Mouse (Mus musculus) midbrain, embryonic 12.5 days (tissue): ENCODE results near the gene Ggta1. TPM values are rescaled to one million over a fixed set of nuclear protein-coding genes. Genes with fewer than 3 reads are reported as not detected.

Source experiments
- ATAC-seq: fragments of 200-750 bp; cut with Nextera tagmentation; 2 replicates; pipeline ENCODE4 v1.8.0; 2017; ENCODE audit warnings: low read depth, moderate TSS enrichment, moderate library complexity; ENCODE audit not compliant: low FRiP score
- H3K27ac ChIP-seq: fragments of 300-500 bp; sonication (generic); replicated peaks from 2 replicates; pipeline ENCODE4 v1.5.1; 2016; ENCODE audit warnings: mild to moderate bottlenecking
- H3K27me3 ChIP-seq: fragments of 300-500 bp; sonication (generic); 2 replicates; pipeline ENCODE4 v1.6.1; 2016; ENCODE audit warnings: mild to moderate bottlenecking
- H3K36me3 ChIP-seq: fragments of 300-500 bp; sonication (generic); 2 replicates; pipeline ENCODE4 v1.6.1; 2016
- H3K4me1 ChIP-seq: fragments of 300-500 bp; sonication (generic); 2 replicates; pipeline ENCODE4 v1.6.1; 2016
- H3K4me2 ChIP-seq: fragments of 300-500 bp; sonication (generic); replicated peaks from 2 replicates; pipeline ENCODE4 v1.6.1; 2016; ENCODE audit warnings: mild to moderate bottlenecking, moderate library complexity
- H3K4me3 ChIP-seq: fragments of 300-500 bp; sonication (generic); 2 replicates; pipeline ENCODE4 v1.5.1; 2016; ENCODE audit warnings: mild to moderate bottlenecking
- H3K9ac ChIP-seq: fragments of 300-500 bp; sonication (generic); replicated peaks from 2 replicates; pipeline ENCODE4 v1.6.1; 2016; ENCODE audit warnings: mild to moderate bottlenecking, moderate library complexity
- H3K9me3 ChIP-seq: fragments of 300-500 bp; sonication (generic); 2 replicates; pipeline ENCODE4 v1.6.1; 2016; ENCODE audit warnings: mild to moderate bottlenecking
- WGBS: fragments of 180-500 bp; shearing (Covaris S2); methylation state at CpG from one replicate; pipeline ENCODE4 v1.1.7; 2016; 5-methylcytosine and 5-hydroxymethylcytosine counted together
- polyA plus RNA-seq: library from polyadenylated mRNA; unstranded; fragments of >200 nt; fragmentation: Nextera tagmentation; extraction: Ambion mirVana; gene quantifications from 2 replicates; pipeline ENCODE4 v1.2.1, GENCODE M21; 2016

Gene Ggta1
- polyA plus RNA-seq, result 5.2 and 6.5 TPM in 2 replicates

DNA sequence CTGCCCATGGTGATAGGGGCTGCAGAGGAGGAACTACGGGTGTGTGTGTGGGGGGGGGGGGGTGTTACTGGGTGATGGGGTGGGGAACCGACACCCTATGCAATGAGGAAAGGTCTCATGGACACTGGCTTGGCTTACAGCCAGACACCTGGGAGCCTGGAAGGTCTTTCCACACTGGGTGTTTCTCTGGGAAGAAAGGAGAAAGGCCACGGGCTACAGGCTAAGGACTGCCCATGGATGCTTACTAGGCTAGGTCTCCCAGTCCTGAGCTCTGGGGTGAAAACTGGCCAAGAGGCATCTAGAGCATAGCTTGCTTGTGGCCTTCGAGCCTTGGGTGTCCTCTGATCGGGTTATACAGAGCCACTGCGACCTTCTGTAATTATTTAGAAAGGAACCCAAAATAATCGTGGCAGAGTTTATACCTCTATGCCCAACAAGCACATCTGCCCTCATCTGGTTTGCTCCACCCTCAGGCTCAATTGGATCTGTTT lies at the start of gene Ggta1:
TSS of gene Ggta1 (minus strand) at position 441 of the 491 bp plus-strand sequence.
- WGBS, result 24% methylated on average over 7 of the region's 7 CpGs
- Histone ChIP-seq H3K4me1 (peaks cover 26% of the 10 kb centered on the region), H3K4me2 (peak within 1 kb of the TSS; percentile 98), H3K9me3 (no peaks in the 10 kb centered on the region), H3K27me3 (peaks cover 29% of the 10 kb centered on the region), H3K27ac (no peak within 1 kb of the TSS), H3K9ac (peak within 1 kb of the TSS; percentile 52), H3K36me3 (no peaks in the 10 kb centered on the region), H3K4me3 (peak within 1 kb of the TSS; percentile 61)
- ATAC-seq, result no peak

DNA sequence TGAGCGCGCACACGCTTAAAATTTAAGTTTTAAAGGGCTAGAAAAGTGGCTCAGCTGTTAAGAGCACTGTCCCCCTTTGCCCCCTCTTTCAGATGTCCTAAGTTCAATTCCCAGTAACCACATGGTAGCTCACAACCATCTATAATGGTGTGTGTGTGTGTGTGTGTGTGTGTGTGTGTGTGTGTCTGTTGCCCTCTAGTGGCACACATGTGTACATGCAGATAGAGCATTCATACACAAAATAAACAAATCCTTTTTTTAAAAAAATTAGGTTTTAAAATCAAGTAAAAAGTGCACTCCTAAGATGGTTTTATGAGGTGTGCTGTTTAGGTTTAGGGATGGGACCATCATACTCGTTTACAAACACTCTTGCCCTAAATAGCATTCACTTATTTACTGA lies 49.2 kb upstream of the Ggta1 start:
- ATAC-seq, result no peak
- Histone ChIP-seq H3K27me3 (no peaks in the 10 kb centered on the region), H3K9me3 (no peaks in the 10 kb centered on the region), H3K9ac (no peak overlapping the region), H3K36me3 (no peaks in the 10 kb centered on the region), H3K4me3 (no peak overlapping the region), H3K4me2 (no peak overlapping the region), H3K4me1 (peaks cover 15% of the 10 kb centered on the region; the same call in 1 of the 2 replicates), H3K27ac (no peak overlapping the region)
- 96% methylated on average over 4 of the region's 4 CpGs for WGBS

DNA sequence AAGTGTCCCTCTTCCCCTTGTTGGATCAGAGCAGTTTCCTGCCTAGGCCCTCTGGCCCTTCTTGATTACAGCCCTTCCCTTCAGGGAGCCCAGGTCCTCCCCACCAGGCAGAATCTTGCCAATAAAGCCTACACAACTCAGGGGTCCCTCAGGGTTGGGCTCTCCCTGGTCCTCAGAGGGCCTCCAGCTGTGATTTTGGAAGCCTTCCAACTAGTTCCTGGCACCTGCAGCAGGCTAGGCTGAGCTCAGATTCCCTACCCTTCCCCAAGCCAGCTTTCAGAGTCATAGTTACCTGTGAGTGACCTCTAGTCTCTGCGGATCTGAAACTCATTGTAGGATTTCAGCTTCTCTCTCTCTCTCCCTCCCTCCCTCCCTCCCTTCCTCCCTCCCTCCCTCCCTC lies 47.9 kb upstream of the Ggta1 start:
- Histone ChIP-seq H3K36me3 (no peaks in the 10 kb centered on the region), H3K4me1 (peaks cover 17% of the 10 kb centered on the region; the same call in 1 of the 2 replicates), H3K9ac (no peak overlapping the region), H3K9me3 (no peaks in the 10 kb centered on the region), H3K4me3 (no peak overlapping the region), H3K27me3 (no peaks in the 10 kb centered on the region), H3K4me2 (no peak overlapping the region), H3K27ac (no peak overlapping the region)
- ATAC-seq, result no peak
- WGBS, result 71% methylated on average over 1 of the region's 1 CpGs

DNA sequence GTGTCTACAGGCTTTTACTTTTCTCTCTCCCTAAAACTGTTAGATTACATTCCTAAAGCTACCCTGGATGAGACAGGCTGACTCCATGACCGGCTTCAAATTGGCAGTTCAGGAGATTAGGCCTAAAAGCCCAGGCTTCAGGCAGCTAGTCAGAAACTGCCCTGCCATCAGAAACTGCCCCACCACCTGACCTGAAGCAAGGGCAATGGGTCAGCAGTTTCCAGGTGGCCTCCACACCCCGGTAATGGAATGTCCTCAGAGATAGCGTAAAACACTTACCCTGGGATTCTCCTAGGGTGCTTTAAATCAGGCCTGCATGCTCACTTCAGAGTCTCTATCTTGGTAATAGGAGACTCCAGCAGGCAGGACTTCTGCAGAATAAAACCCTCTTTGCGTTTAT lies 46.9 kb upstream of the Ggta1 start:
- no peak overlapping the region for H3K4me3 ChIP-seq
- 61% methylated on average over 4 of the region's 4 CpGs for WGBS
- no peak for ATAC-seq
- no peak overlapping the region for H3K4me2 ChIP-seq
- no peaks in the 10 kb centered on the region for H3K9me3 ChIP-seq
- no peak overlapping the region for H3K27ac ChIP-seq
- H3K27me3 ChIP-seq, result no peaks in the 10 kb centered on the region
- H3K4me1 ChIP-seq, result peaks cover 17% of the 10 kb centered on the region; the same call in 1 of the 2 replicates
- H3K9ac ChIP-seq, result no peak overlapping the region
- no peaks in the 10 kb centered on the region for H3K36me3 ChIP-seq

DNA sequence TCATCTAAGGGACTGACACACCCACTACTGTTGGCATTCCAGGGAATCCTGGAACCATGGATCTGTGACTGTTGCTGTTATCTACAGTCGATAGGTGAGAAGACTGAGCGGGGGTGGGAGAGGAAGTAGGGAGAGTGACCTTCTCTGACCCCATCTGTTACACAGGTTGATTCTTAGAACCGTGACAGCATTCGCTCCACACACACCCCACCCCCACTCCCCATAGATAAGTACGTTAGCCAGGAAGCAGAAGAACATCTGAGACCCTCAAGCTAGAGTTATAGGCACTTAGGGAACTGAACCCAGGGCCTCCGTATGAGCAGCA lies 46.3 kb upstream of the Ggta1 start:
- Histone ChIP-seq H3K27me3 (no peaks in the 10 kb centered on the region), H3K36me3 (no peaks in the 10 kb centered on the region), H3K4me1 (peaks cover 16% of the 10 kb centered on the region; the same call in 1 of the 2 replicates), H3K9ac (no peak overlapping the region), H3K4me2 (no peak overlapping the region), H3K27ac (no peak overlapping the region), H3K9me3 (no peaks in the 10 kb centered on the region), H3K4me3 (no peak overlapping the region)
- ATAC-seq, result no peak
- 61% methylated on average over 6 of the region's 6 CpGs for WGBS

DNA sequence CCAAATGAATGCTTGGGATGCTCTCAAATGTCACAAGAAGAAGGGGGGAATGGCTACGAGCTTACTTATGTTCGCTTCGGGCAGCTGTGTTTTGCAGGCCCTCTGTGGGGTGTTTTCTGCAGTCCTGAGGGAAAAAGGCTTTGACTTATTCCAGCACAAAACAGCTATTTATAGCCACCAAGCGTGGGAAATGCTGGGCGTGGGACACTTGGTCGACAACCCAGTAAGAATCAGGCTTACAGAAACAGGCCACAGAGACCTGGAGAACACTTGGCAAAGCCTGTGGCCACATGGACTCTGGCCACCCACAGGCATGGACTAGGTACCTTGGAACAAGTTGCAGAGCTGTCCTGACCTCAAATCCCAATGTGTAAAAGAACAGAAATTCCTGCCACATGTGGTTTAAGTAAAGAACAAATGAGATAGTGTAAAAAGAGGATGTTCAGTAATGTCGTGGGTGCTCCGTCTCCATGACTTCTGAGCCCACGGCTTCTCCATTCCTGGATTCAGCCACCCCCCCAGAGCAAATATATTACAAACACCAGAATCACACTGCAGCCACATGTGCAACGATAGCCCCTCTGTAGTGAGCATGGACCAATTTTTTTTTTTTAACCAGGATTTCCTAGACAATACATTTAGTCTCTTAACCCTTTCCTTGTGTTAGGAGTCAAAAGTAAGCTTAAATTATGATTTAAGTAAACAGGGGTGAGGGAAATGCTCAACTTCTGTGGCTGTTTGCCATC lies 45.7 kb upstream of the Ggta1 start:
- H3K9ac ChIP-seq, result no peak overlapping the region
- 57% methylated on average over 10 of the region's 10 CpGs for WGBS
- H3K4me1 ChIP-seq, result peaks cover 12% of the 10 kb centered on the region; the same call in 1 of the 2 replicates
- H3K9me3 ChIP-seq, result no peaks in the 10 kb centered on the region
- H3K4me3 ChIP-seq, result no peak overlapping the region
- H3K27me3 ChIP-seq, result no peaks in the 10 kb centered on the region
- no peak for ATAC-seq
- H3K27ac ChIP-seq, result no peak overlapping the region
- H3K4me2 ChIP-seq, result no peak overlapping the region
- no peaks in the 10 kb centered on the region for H3K36me3 ChIP-seq

DNA sequence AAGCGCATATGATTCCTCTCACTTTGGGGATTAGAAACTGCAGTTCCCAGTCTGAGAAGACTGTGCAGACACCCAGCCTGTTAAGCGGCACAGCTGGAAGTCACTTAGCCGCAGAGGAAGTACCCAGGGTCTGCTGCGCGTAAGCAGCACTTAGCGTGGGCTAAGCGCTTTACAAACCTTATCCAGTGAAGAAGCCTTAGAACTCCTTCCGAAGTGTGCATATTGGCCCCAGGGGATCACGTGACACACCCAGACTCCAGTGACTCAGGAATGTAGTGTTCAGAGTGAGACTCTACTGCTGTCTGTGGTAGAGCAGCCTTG lies 44.1 kb upstream of the Ggta1 start:
- WGBS, result 51% methylated on average over 9 of the region's 9 CpGs

DNA sequence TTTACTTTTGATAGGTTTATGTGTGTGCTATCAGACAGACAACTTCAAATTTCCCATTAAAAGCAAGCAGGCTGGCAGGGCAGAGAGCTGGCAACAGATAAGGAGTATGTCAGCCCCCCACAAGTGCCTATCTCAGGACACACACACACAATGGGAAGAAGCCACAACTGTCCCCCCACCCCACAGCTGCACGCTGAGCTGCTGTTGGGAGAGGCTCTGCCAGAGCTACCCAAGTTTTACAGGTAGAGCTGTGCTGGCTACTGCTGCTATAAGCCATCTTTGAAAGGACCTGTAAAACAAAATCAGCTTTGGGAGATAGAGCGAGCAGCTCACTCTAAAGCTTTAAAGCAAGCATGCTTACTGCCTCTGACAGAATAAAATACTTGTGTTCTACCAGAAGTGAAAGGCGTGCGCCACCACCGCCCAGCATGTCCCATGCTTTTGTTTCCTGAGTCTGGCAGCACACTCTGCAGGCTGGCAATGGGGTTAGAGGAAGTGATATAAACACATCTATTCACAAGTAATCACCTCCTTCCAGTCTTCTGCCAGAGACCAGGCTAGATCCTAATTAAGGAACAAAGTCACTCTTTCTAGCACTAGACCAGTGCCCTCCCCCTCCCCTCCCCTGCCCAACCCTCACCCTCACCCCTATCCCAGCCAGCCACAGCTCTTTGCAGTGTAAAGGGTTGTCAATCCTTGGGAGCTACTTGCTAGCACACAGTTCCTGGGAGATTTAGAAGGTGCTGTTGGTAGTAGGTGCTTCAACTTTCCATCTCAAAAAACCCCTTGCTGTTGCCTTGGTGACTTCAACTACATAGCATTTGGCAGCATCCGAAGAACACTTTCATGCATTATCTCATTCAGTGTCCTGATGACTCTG lies 43.5 kb upstream of the Ggta1 start:
- no peak overlapping the region for H3K4me2 ChIP-seq
- H3K4me1 ChIP-seq, result 0 out of 2 replicates have a peak, but pooled peaks cover 7% of the 10 kb centered on the region
- no peak overlapping the region for H3K9ac ChIP-seq
- H3K27me3 ChIP-seq, result no peaks in the 10 kb centered on the region
- no peaks in the 10 kb centered on the region for H3K36me3 ChIP-seq
- no peak overlapping the region for H3K27ac ChIP-seq
- 57% methylated on average over 6 of the region's 6 CpGs for WGBS
- no peak overlapping the region for H3K4me3 ChIP-seq
- ATAC-seq, result no peak
- H3K9me3 ChIP-seq, result no peaks in the 10 kb centered on the region

More for the DNA sequence above, 44.1 kb upstream of the Ggta1 start:
- H3K4me3 ChIP-seq, result no peak overlapping the region
- ATAC-seq, result no peak
- H3K4me1 ChIP-seq, result 0 out of 2 replicates have a peak, but pooled peaks cover 7% of the 10 kb centered on the region
- H3K9ac ChIP-seq, result no peak overlapping the region
- H3K4me2 ChIP-seq, result no peak overlapping the region
- no peaks in the 10 kb centered on the region for H3K9me3 ChIP-seq
- no peaks in the 10 kb centered on the region for H3K36me3 ChIP-seq
- H3K27ac ChIP-seq, result no peak overlapping the region
- no peaks in the 10 kb centered on the region for H3K27me3 ChIP-seq

DNA sequence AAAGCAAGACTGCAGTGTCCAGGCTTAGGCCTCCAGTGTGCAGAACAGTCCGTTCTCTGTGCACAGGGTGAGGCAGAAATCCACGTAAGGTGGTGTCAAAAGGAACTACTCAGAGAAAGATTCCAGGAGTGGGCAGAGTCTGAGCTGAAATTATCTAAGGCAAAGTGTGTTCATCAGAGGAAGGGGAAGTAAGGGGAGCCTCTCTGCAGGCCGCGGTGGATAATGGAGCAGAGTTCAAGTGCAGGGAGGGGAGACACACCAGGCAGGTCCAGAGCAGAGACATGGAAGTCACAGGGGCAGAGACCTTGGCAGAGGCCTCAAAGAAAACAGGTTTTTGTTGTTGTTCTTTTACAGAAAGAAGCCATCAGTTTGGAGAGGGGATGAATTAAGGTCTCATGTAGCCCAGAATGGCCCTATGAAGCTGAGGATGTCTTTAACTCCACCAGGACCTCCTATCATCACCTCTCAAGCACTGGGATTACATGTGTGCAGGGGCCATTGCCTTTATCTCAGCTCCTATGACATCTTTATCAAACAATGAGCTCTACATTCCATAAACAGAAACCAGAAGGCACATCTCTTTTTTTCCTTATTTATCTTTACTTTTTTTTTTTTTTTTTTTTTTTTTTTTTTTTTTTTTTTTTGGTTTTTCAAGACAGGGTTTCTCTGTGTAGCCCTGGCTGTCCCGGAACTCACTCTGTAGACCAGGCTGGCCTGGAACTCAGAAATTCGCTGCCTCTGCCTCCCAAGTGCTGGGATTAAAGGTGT lies 42.7 kb upstream of the Ggta1 start:
- H3K9me3 ChIP-seq, result no peaks in the 10 kb centered on the region
- 0 out of 2 replicates have a peak, but pooled peaks cover 7% of the 10 kb centered on the region for H3K4me1 ChIP-seq
- H3K36me3 ChIP-seq, result no peaks in the 10 kb centered on the region
- WGBS, result 86% methylated on average over 6 of the region's 6 CpGs
- no peaks in the 10 kb centered on the region for H3K27me3 ChIP-seq
- no peak overlapping the region for H3K4me3 ChIP-seq
- no peak overlapping the region for H3K9ac ChIP-seq
- no peak overlapping the region for H3K4me2 ChIP-seq
- no peak for ATAC-seq
- no peak overlapping the region for H3K27ac ChIP-seq

DNA sequence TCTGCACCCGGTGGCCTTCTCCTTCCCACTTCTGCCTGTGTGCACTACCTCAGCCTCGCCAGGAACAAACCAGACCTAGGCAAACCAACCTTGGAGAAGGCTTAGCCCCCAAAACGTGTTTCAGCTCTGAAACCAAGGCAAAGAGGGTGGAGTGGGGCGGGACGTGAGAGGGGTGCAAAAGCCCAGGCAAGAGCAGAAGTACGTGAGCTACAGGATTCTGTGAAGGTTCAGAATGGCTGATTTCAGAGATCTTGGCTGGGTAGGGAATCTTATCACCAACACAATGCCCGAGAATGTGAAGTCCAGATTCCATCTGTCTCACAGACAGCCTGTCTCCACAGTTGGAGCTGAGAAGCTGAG lies 41.4 kb upstream of the Ggta1 start:
- Histone ChIP-seq H3K27me3 (no peaks in the 10 kb centered on the region), H3K9me3 (no peaks in the 10 kb centered on the region), H3K27ac (no peak overlapping the region), H3K4me2 (no peak overlapping the region), H3K4me1 (0 out of 2 replicates have a peak, but pooled peaks cover 7% of the 10 kb centered on the region), H3K9ac (no peak overlapping the region), H3K36me3 (no peaks in the 10 kb centered on the region), H3K4me3 (no peak overlapping the region)
- ATAC-seq, result no peak
- WGBS, result 79% methylated on average over 7 of the region's 7 CpGs

DNA sequence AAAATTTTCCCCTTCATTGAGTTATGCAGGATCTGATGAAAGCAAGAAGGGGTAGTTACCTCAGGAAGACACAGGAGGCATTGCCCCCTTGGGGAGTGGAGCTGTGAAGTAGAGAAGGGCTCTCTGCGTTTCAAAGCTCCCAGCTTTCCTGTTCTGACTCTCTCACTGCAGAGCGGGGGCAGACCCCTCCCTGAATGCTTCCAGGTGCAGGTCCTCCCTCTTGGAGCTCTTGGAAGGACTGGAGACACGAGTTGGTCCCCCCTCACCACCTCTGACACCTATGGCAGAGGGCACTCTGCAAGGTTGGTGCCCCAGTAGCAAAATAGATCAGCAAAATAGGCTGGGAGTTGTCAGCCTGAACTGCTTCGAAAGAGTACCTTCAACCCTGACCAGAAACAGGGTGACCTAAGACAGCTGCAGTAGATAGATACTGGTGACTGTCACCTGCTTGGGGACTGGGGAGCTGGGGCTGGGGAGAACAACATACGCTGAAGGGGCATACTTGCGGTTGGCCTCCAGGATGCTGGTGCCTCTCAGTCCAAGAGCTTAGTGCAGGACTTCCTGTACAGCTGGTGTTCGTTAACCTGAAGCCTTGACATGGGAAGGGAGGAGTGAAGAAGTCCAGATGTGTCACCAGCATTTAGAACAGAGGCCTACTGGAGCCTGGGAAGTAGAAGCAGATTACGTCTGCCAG lies 40.8 kb upstream of the Ggta1 start:
- Histone ChIP-seq H3K27me3 (no peaks in the 10 kb centered on the region), H3K4me1 (0 out of 2 replicates have a peak, but pooled peaks cover 5% of the 10 kb centered on the region), H3K36me3 (no peaks in the 10 kb centered on the region), H3K9ac (no peak overlapping the region), H3K4me2 (no peak overlapping the region), H3K27ac (no peak overlapping the region), H3K9me3 (no peaks in the 10 kb centered on the region), H3K4me3 (no peak overlapping the region)
- WGBS, result 69% methylated on average over 8 of the region's 8 CpGs
- ATAC-seq, result no peak
